ENCODE assay signal across 8 mouse cellular contexts in the genomic region with DNA sequence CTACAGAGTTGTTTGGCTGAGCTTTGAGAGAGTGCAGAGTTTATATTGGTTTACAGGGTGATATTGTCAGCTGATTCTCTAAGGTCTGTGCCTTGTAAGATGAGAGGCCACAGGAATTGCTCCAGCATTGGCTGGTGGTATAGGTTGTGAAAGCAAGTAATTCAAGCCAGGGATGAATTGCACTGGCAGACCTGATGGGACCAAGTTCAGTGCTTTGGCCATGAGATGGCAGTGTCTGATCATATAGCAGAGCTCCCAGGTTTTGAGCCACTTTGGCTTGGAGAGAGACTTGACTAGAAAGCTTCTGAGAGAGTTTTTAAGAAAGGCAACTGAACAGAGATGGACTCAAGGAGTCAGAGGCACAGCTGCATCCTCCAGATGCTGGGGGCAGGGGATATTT.
DNase-seq lines count a peak whose midpoint lies in the region; ATAC-seq lines count a peak whose summit lies in the region.

No protein-coding gene starts in this region.

- H3K27me3 ChIP-seq in liver, embryonic 11.5 days (replicated peaks; ENCODE audit: control insufficient read depth, insufficient read depth, low read length) = no peaks in the 10 kb centered on the region
- no peaks in the 10 kb centered on the region for H3K27me3 ChIP-seq in kidney, embryonic 14.5 days (ENCODE audit: control insufficient read depth, insufficient read depth, low read length)

- no peak overlapping the region for H3K27ac ChIP-seq in liver, embryonic 11.5 days (ENCODE audit: low read depth, low read length)
- H3K27ac ChIP-seq in kidney, embryonic 14.5 days (ENCODE audit: low read depth, low read length) = no peak overlapping the region

- no peak; the same call in 1 of the 2 replicates for ATAC-seq in liver, embryonic 11.5 days (replicated peaks; ENCODE audit: low FRiP score)
- ATAC-seq in kidney, embryonic 14.5 days (ENCODE audit: low FRiP score, low TSS enrichment) = peak; percentile 81
- ATAC-seq in erythroblast, adult 5-6 weeks (replicated peaks; ENCODE audit: low FRiP score, poor library complexity, severe bottlenecking) = no peak

- no peaks in the 10 kb centered on the region for H3K4me1 ChIP-seq in liver, embryonic 11.5 days (replicated peaks; ENCODE audit: control insufficient read depth, insufficient read depth, low read length)
- no peaks in the 10 kb centered on the region for H3K4me1 ChIP-seq in kidney, embryonic 14.5 days (ENCODE audit: control insufficient read depth, insufficient read depth, low read length)

- DNase-seq in liver = peak; percentile 9
- DNase-seq in liver, embryonic 11.5 days (ENCODE audit: low spot score) = no peak
- DNase-seq in cerebellum, adult 18-20 months = peak; percentile 22 to 24
- DNase-seq in gastrocnemius, adult 18-20 months (ENCODE audit: low spot score) = peak; percentile 87
- peak; percentile 27 for DNase-seq in left cerebral cortex, postnatal 4 days
- peak; percentile 8 for DNase-seq in retina, postnatal 7 days (ENCODE audit: low read depth, low spot score)

- no peaks in the 10 kb centered on the region for H3K9me3 ChIP-seq in liver, embryonic 11.5 days (ENCODE audit: control insufficient read depth, low read length)
- no peaks in the 10 kb centered on the region for H3K9me3 ChIP-seq in kidney, embryonic 14.5 days (ENCODE audit: control insufficient read depth, low read length)

- H3K4me3 ChIP-seq in liver, embryonic 11.5 days (ENCODE audit: low read depth, low read length) = no peak overlapping the region
- H3K4me3 ChIP-seq in kidney, embryonic 14.5 days (ENCODE audit: low read length) = no peak overlapping the region

- no peaks in the 10 kb centered on the region for H3K36me3 ChIP-seq in liver, embryonic 11.5 days (ENCODE audit: control insufficient read depth, insufficient read depth, low read length)
- H3K36me3 ChIP-seq in kidney, embryonic 14.5 days (ENCODE audit: control insufficient read depth, insufficient read depth, low read length) = no peaks in the 10 kb centered on the region

- intact Hi-C loops in left cerebral cortex, postnatal 4 days (cut with DNase I) = loop anchor here (10.0 kb wide), 1 partner anchor 154 kb away; no protein-coding TSS in a partner anchor

- no peak overlapping the region for H3K4me2 ChIP-seq in liver, embryonic 11.5 days
- H3K4me2 ChIP-seq in kidney, embryonic 14.5 days (replicated peaks; ENCODE audit: low read depth, low read length) = no peak overlapping the region

- H3K9ac ChIP-seq in liver, embryonic 11.5 days (ENCODE audit: low read depth, low read length) = no peak overlapping the region
- H3K9ac ChIP-seq in kidney, embryonic 14.5 days (ENCODE audit: low read depth, low read length) = no peak overlapping the region
